Mouse (Mus musculus) erythroblast, embryonic 14.5 days (primary cell): ENCODE results near the gene Tbx15. TPM values are rescaled to one million over a fixed set of nuclear protein-coding genes. Genes with fewer than 3 reads are reported as not detected.

Source experiments
- H3K27me3 ChIP-seq: 2 replicates; pipeline ENCODE4 v1.6.1; 2012; ENCODE audit warnings: inconsistent platforms; ENCODE audit not compliant: control insufficient read depth
- H3K36me3 ChIP-seq: 2 replicates; pipeline ENCODE4 v1.6.1; 2012; ENCODE audit warnings: mild to moderate bottlenecking, inconsistent platforms; ENCODE audit not compliant: control insufficient read depth
- H3K4me1 ChIP-seq: 2 replicates; pipeline ENCODE4 v1.6.1; 2012; ENCODE audit warnings: inconsistent platforms; ENCODE audit not compliant: control insufficient read depth
- H3K4me3 ChIP-seq: replicated peaks from 2 replicates; pipeline ENCODE3; 2012; ENCODE audit warnings: moderate library complexity, mild to moderate bottlenecking, inconsistent platforms
- H3K9me3 ChIP-seq: 2 replicates; pipeline ENCODE4 v1.6.1; 2012; ENCODE audit warnings: low read length, inconsistent platforms, mixed read lengths; ENCODE audit not compliant: control insufficient read depth
- GATA1 ChIP-seq: IDR thresholded peaks from 2 replicates; pipeline ENCODE4 v1.6.1; 2012; ENCODE audit warnings: low read length, inconsistent platforms, mixed read lengths
- TAL1 ChIP-seq: IDR thresholded peaks from 3 replicates; pipeline ENCODE4 v1.6.1; 2012; ENCODE audit warnings: low read length, inconsistent platforms, mixed read lengths
- polyA plus RNA-seq: library from polyadenylated mRNA; stranded (reverse); fragments of >175 nt; gene quantifications from 2 replicates; pipeline ENCODE4 v1.2.3, GENCODE M21; 2012

Tbx15 gene
- polyA plus RNA-seq, result not detected in 2 replicates

- Histone ChIP-seq H3K27me3 (peaks cover 98% of the 10 kb centered on the region), H3K4me1 (no peaks in the 10 kb centered on the region), H3K36me3 (no peaks in the 10 kb centered on the region), H3K9me3 (no peaks in the 10 kb centered on the region), H3K4me3 (no peak within 1 kb of the TSS)
- TF ChIP-seq GATA1 (no peak), TAL1 (no peak)
These were observed at the start of gene Tbx15 for GRCm38 (mm10) chr3:99240213-99240720. Tbx15 (plus strand) TSS chr3:99240381.

- no peaks in the 10 kb centered on the region for H3K36me3 ChIP-seq
- no peaks in the 10 kb centered on the region for H3K9me3 ChIP-seq
- no peaks in the 10 kb centered on the region for H3K27me3 ChIP-seq
- no peak for TF ChIP-seq GATA1
- TF ChIP-seq TAL1, result no peak
- no peak overlapping the region for H3K4me3 ChIP-seq
- no peaks in the 10 kb centered on the region for H3K4me1 ChIP-seq
These were observed 46.6 kb upstream of the Tbx15 start for GRCm38 (mm10) chr3:99193576-99193975.

- H3K36me3 ChIP-seq, result no peaks in the 10 kb centered on the region; the same call in none of the 2 replicates
- TF ChIP-seq GATA1, result no peak
- TF ChIP-seq TAL1, result no peak
- H3K4me3 ChIP-seq, result no peak overlapping the region
- no peaks in the 10 kb centered on the region for H3K9me3 ChIP-seq
- no peaks in the 10 kb centered on the region for H3K4me1 ChIP-seq
- no peaks in the 10 kb centered on the region for H3K27me3 ChIP-seq
These were observed 36.9 kb upstream of the Tbx15 start for GRCm38 (mm10) chr3:99203331-99203730.

- Histone ChIP-seq H3K36me3 (no peaks in the 10 kb centered on the region; the same call in 1 of the 2 replicates), H3K9me3 (no peaks in the 10 kb centered on the region), H3K4me1 (no peaks in the 10 kb centered on the region), H3K4me3 (no peak overlapping the region), H3K27me3 (no peaks in the 10 kb centered on the region)
- TF ChIP-seq TAL1 (no peak), GATA1 (no peak)
These were observed 31.8 kb upstream of the Tbx15 start for GRCm38 (mm10) chr3:99208416-99208815.

- H3K27me3 ChIP-seq, result no peaks in the 10 kb centered on the region
- H3K9me3 ChIP-seq, result no peaks in the 10 kb centered on the region
- H3K36me3 ChIP-seq, result peaks cover 4% of the 10 kb centered on the region; the same call in 1 of the 2 replicates
- TF ChIP-seq GATA1 (no peak), TAL1 (no peak)
- H3K4me1 ChIP-seq, result no peaks in the 10 kb centered on the region
- H3K4me3 ChIP-seq, result no peak overlapping the region
These were observed 29.0 kb upstream of the Tbx15 start for GRCm38 (mm10) chr3:99211105-99211698.

- TF ChIP-seq GATA1 (no peak), TAL1 (no peak)
- Histone ChIP-seq H3K4me1 (no peaks in the 10 kb centered on the region), H3K36me3 (no peaks in the 10 kb centered on the region), H3K4me3 (no peak overlapping the region), H3K27me3 (peaks cover 9% of the 10 kb centered on the region), H3K9me3 (no peaks in the 10 kb centered on the region)
These were observed 12.4 kb upstream of the Tbx15 start for GRCm38 (mm10) chr3:99227807-99228206.

GRCm38 (mm10) chr3:99233393-99234318, 6.5 kb upstream of the Tbx15 start:
- no peaks in the 10 kb centered on the region for H3K36me3 ChIP-seq
- H3K27me3 ChIP-seq, result peaks cover 66% of the 10 kb centered on the region
- H3K9me3 ChIP-seq, result no peaks in the 10 kb centered on the region
- no peaks in the 10 kb centered on the region for H3K4me1 ChIP-seq
- TF ChIP-seq TAL1, result no peak
- H3K4me3 ChIP-seq, result no peak overlapping the region

- Histone ChIP-seq H3K27me3 (peaks cover 73% of the 10 kb centered on the region), H3K4me3 (no peak overlapping the region)
- TF ChIP-seq GATA1, result no peak
- no peak for TF ChIP-seq TAL1
These were observed 5.8 kb upstream of the Tbx15 start for GRCm38 (mm10) chr3:99234319-99234869.

More at GRCm38 (mm10) chr3:99234319-99234869, 5.8 kb upstream of the Tbx15 start:
- Histone ChIP-seq H3K4me1 (no peaks in the 10 kb centered on the region), H3K36me3 (no peaks in the 10 kb centered on the region), H3K9me3 (no peaks in the 10 kb centered on the region)
